Mouse (Mus musculus) urinary bladder, postnatal 25 days (tissue): ENCODE measurements around the gene Gm10959.
"Not testable (repeated sequence)": the region's sequence is repeated elsewhere in the genome, so short reads cannot be mapped to it uniquely, and the experiment has no call there.

Source experiments
- DNase-seq: peaks from one replicate; pipeline ENCODE4 v3.0.0; 2022; ENCODE audit warnings: low spot score

The Gm10959 gene

GRCm38 (mm10) chr3:122919260-122919659 lies at the start of gene Gm10959:
Gene Gm10959, minus strand, starts transcription at chr3:122919360.
- DNase-seq: no peak

GRCm38 (mm10) chr3:122968391-122968790 lies 49.2 kb upstream of the Gm10959 start:
- DNase-seq: no peak

- no peak for DNase-seq
These were observed 45.1 kb upstream of the Gm10959 start for GRCm38 (mm10) chr3:122964301-122964700.

- no peak for DNase-seq
These were observed 31.0 kb upstream of the Gm10959 start for GRCm38 (mm10) chr3:122950129-122950528.

- DNase-seq: no peak
These were observed 24.3 kb upstream of the Gm10959 start for GRCm38 (mm10) chr3:122943387-122943890.

- no peak for DNase-seq
These were observed 20.1 kb upstream of the Gm10959 start for GRCm38 (mm10) chr3:122939215-122939614.

GRCm38 (mm10) chr3:122937176-122937575 lies 18.0 kb upstream of the Gm10959 start:
- not testable (repeated sequence) for DNase-seq

GRCm38 (mm10) chr3:122932466-122932865 lies 13.3 kb upstream of the Gm10959 start:
- no peak for DNase-seq

GRCm38 (mm10) chr3:122929723-122930122 lies 10.6 kb upstream of the Gm10959 start:
- no peak for DNase-seq

GRCm38 (mm10) chr3:122924009-122924914 lies 5.1 kb upstream of the Gm10959 start, which contains the start of gene 1810037I17Rik:
Gene 1810037I17Rik, plus strand, starts transcription at chr3:122924203.
- DNase-seq: peak; percentile 98

- DNase-seq: no peak
These were observed 4.0 kb upstream of the Gm10959 start for GRCm38 (mm10) chr3:122923147-122923546.

GRCm38 (mm10) chr3:122921676-122922527 lies 2.7 kb upstream of the Gm10959 start:
- DNase-seq: no peak

- peak; percentile 54 for DNase-seq
These were observed 1.6 kb upstream of the Gm10959 start for GRCm38 (mm10) chr3:122920572-122921435.

- DNase-seq: no peak
These were observed 488 bp downstream of the Gm10959 start for GRCm38 (mm10) chr3:122918672-122919071.

- no peak for DNase-seq
These were observed 2.9 kb downstream of the Gm10959 start for GRCm38 (mm10) chr3:122916191-122916680.

GRCm38 (mm10) chr3:122915493-122915892 lies 3.7 kb downstream of the Gm10959 start:
- no peak for DNase-seq

- no peak for DNase-seq
These were observed 11.3 kb downstream of the Gm10959 start for GRCm38 (mm10) chr3:122907841-122908240.

GRCm38 (mm10) chr3:122903746-122904433 lies 15.3 kb downstream of the Gm10959 start:
- peak; percentile 24 for DNase-seq

- no peak for DNase-seq
These were observed 20.9 kb downstream of the Gm10959 start for GRCm38 (mm10) chr3:122898254-122898653.

GRCm38 (mm10) chr3:122895189-122895731 lies 23.9 kb downstream of the Gm10959 start:
- no peak for DNase-seq
